Mouse (Mus musculus): Measurements from ENCODE around the gene Vmn1r142.
"Not testable (repeated sequence)": the region's sequence is repeated elsewhere in the genome, so short reads cannot be mapped to it uniquely, and the experiment has no call there.

Gene Vmn1r142

GRCm38 (mm10) chr7:22163935-22164334, at the start of gene Vmn1r142:
Gene Vmn1r142 (minus strand): TSS chr7:22164035.
- ATAC-seq (ENCODE audit: low TSS enrichment): not testable (repeated sequence)

- ATAC-seq (ENCODE audit: low TSS enrichment): not testable (repeated sequence)
Observed at GRCm38 (mm10) chr7:22201164-22201563, 37.3 kb upstream of the Vmn1r142 start, which contains the start of gene Gm8653. Gene Gm8653 (minus strand): TSS chr7:22201264.

GRCm38 (mm10) chr7:22189077-22189476, 25.2 kb upstream of the Vmn1r142 start, which contains the start of gene Vmn1r143:
Gene Vmn1r143 (plus strand): TSS chr7:22189377.
- ATAC-seq (ENCODE audit: low TSS enrichment): not testable (repeated sequence)

- not testable (repeated sequence) for ATAC-seq (ENCODE audit: low TSS enrichment)
Observed at GRCm38 (mm10) chr7:22134641-22135040, 29.2 kb downstream of the Vmn1r142 start, which contains the start of gene Gm10666. Gene Gm10666 (minus strand): TSS chr7:22134741.

GRCm38 (mm10) chr7:22118145-22118544, 45.7 kb downstream of the Vmn1r142 start, which contains the start of gene Gm16451:
Gene Gm16451 (minus strand): TSS chr7:22118245.
- not testable (repeated sequence) for ATAC-seq (ENCODE audit: low TSS enrichment)

Data from frontal cortex, adult (tissue).